Mouse (Mus musculus): ENCODE measurements at regions not wholly inside any gene's neighbourhood (a gene's known extent, or its start where the extent isn't known, plus 50 kb on each side); places are given as distances from the start of the nearest gene placed in this dataset.

GRCm38 (mm10) chr7:70847450-70847993 lies 481.0 kb upstream of the Nr2f2 start:
- H3K4me3 ChIP-seq (ENCODE audit: low read depth, low read length), result no peak overlapping the region
- TF ChIP-seq EP300 (IDR thresholded peaks at IDR 0.05; ENCODE audit: insufficient read depth, low read depth, low read length) (no peak), POLR2A (IDR thresholded peaks at IDR 0.05; ENCODE audit: insufficient read depth, low read length) (no peak), CTCF (IDR thresholded peaks at IDR 0.05; ENCODE audit: low read depth, low read length) (no peak)

GRCm38 (mm10) chr7:70846076-70846475 lies 479.5 kb upstream of the Nr2f2 start:
- Histone ChIP-seq H3K27ac (ENCODE audit: insufficient read depth, low read length) (no peak overlapping the region), H3K27me3 (ENCODE audit: control insufficient read depth, insufficient read depth, low read length, poor library complexity, severe bottlenecking) (no peaks in the 10 kb centered on the region), H3K4me3 (ENCODE audit: low read depth, low read length) (no peak overlapping the region), H3K9ac (ENCODE audit: low read depth, poor library complexity, severe bottlenecking) (no peak overlapping the region), H3K4me1 (ENCODE audit: control insufficient read depth, insufficient read depth, low read length) (no peaks in the 10 kb centered on the region), H3K36me3 (ENCODE audit: control insufficient read depth, insufficient read depth, low read length, poor library complexity, severe bottlenecking) (no peaks in the 10 kb centered on the region), H3K9me3 (replicated peaks; ENCODE audit: control insufficient read depth, insufficient read depth, low read length, poor library complexity, severe bottlenecking) (no peaks in the 10 kb centered on the region)
- TF ChIP-seq POLR2A (IDR thresholded peaks at IDR 0.05; ENCODE audit: insufficient read depth, low read length), result no peak
- TF ChIP-seq CTCF (IDR thresholded peaks at IDR 0.05; ENCODE audit: low read depth, low read length), result no peak
- no peak for TF ChIP-seq EP300 (IDR thresholded peaks at IDR 0.05; ENCODE audit: insufficient read depth, low read depth, low read length)

More at GRCm38 (mm10) chr7:70847450-70847993, 481.0 kb upstream of the Nr2f2 start:
- H3K36me3 ChIP-seq (ENCODE audit: control insufficient read depth, insufficient read depth, low read length, poor library complexity, severe bottlenecking), result no peaks in the 10 kb centered on the region
- H3K27ac ChIP-seq (ENCODE audit: insufficient read depth, low read length), result no peak overlapping the region
- no peaks in the 10 kb centered on the region for H3K27me3 ChIP-seq (ENCODE audit: control insufficient read depth, insufficient read depth, low read length, poor library complexity, severe bottlenecking)
- H3K9ac ChIP-seq (ENCODE audit: low read depth, poor library complexity, severe bottlenecking), result no peak overlapping the region
- no peaks in the 10 kb centered on the region for H3K4me1 ChIP-seq (ENCODE audit: control insufficient read depth, insufficient read depth, low read length)
- no peaks in the 10 kb centered on the region for H3K9me3 ChIP-seq (replicated peaks; ENCODE audit: control insufficient read depth, insufficient read depth, low read length, poor library complexity, severe bottlenecking)

- H3K27ac ChIP-seq (ENCODE audit: insufficient read depth, low read length), result no peak overlapping the region
- H3K9ac ChIP-seq (ENCODE audit: low read depth, poor library complexity, severe bottlenecking), result no peak overlapping the region
- no peaks in the 10 kb centered on the region for H3K36me3 ChIP-seq (ENCODE audit: control insufficient read depth, insufficient read depth, low read length, poor library complexity, severe bottlenecking)
- H3K9me3 ChIP-seq (replicated peaks; ENCODE audit: control insufficient read depth, insufficient read depth, low read length, poor library complexity, severe bottlenecking), result no peaks in the 10 kb centered on the region; the same call in 1 of the 2 replicates
- H3K4me1 ChIP-seq (ENCODE audit: control insufficient read depth, insufficient read depth, low read length), result no peaks in the 10 kb centered on the region
- TF ChIP-seq EP300 (IDR thresholded peaks at IDR 0.05; ENCODE audit: insufficient read depth, low read depth, low read length) (no peak), POLR2A (IDR thresholded peaks at IDR 0.05; ENCODE audit: insufficient read depth, low read length) (no peak), CTCF (IDR thresholded peaks at IDR 0.05; ENCODE audit: low read depth, low read length) (no peak)
- H3K4me3 ChIP-seq (ENCODE audit: low read depth, low read length), result no peak overlapping the region
- no peaks in the 10 kb centered on the region for H3K27me3 ChIP-seq (ENCODE audit: control insufficient read depth, insufficient read depth, low read length, poor library complexity, severe bottlenecking)
Observed at GRCm38 (mm10) chr7:70840142-70840541, 473.6 kb upstream of the Nr2f2 start.

GRCm38 (mm10) chr7:70839190-70839589 lies 472.7 kb upstream of the Nr2f2 start:
- Histone ChIP-seq H3K9me3 (replicated peaks; ENCODE audit: control insufficient read depth, insufficient read depth, low read length, poor library complexity, severe bottlenecking) (no peaks in the 10 kb centered on the region; the same call in 1 of the 2 replicates), H3K36me3 (ENCODE audit: control insufficient read depth, insufficient read depth, low read length, poor library complexity, severe bottlenecking) (no peaks in the 10 kb centered on the region), H3K9ac (ENCODE audit: low read depth, poor library complexity, severe bottlenecking) (no peak overlapping the region), H3K27me3 (ENCODE audit: control insufficient read depth, insufficient read depth, low read length, poor library complexity, severe bottlenecking) (no peaks in the 10 kb centered on the region), H3K4me1 (ENCODE audit: control insufficient read depth, insufficient read depth, low read length) (no peaks in the 10 kb centered on the region), H3K27ac (ENCODE audit: insufficient read depth, low read length) (no peak overlapping the region), H3K4me3 (ENCODE audit: low read depth, low read length) (no peak overlapping the region)
- TF ChIP-seq EP300 (IDR thresholded peaks at IDR 0.05; ENCODE audit: insufficient read depth, low read depth, low read length), result no peak
- no peak for TF ChIP-seq POLR2A (IDR thresholded peaks at IDR 0.05; ENCODE audit: insufficient read depth, low read length)
- no peak for TF ChIP-seq CTCF (IDR thresholded peaks at IDR 0.05; ENCODE audit: low read depth, low read length)

- no peak overlapping the region for H3K9ac ChIP-seq (ENCODE audit: low read depth, poor library complexity, severe bottlenecking)
- H3K4me1 ChIP-seq (ENCODE audit: control insufficient read depth, insufficient read depth, low read length), result no peaks in the 10 kb centered on the region
- no peak overlapping the region for H3K4me3 ChIP-seq (ENCODE audit: low read depth, low read length)
- H3K27ac ChIP-seq (ENCODE audit: insufficient read depth, low read length), result no peak overlapping the region
- H3K27me3 ChIP-seq (ENCODE audit: control insufficient read depth, insufficient read depth, low read length, poor library complexity, severe bottlenecking), result no peaks in the 10 kb centered on the region
- peaks cover 4% of the 10 kb centered on the region for H3K9me3 ChIP-seq (replicated peaks; ENCODE audit: control insufficient read depth, insufficient read depth, low read length, poor library complexity, severe bottlenecking)
- no peaks in the 10 kb centered on the region for H3K36me3 ChIP-seq (ENCODE audit: control insufficient read depth, insufficient read depth, low read length, poor library complexity, severe bottlenecking)
- TF ChIP-seq CTCF (IDR thresholded peaks at IDR 0.05; ENCODE audit: low read depth, low read length), result no peak
- TF ChIP-seq POLR2A (IDR thresholded peaks at IDR 0.05; ENCODE audit: insufficient read depth, low read length), result no peak
- TF ChIP-seq EP300 (IDR thresholded peaks at IDR 0.05; ENCODE audit: insufficient read depth, low read depth, low read length), result no peak
Observed at GRCm38 (mm10) chr7:70834787-70835461, 468.4 kb upstream of the Nr2f2 start.

- Histone ChIP-seq H3K27me3 (ENCODE audit: control insufficient read depth, insufficient read depth, low read length, poor library complexity, severe bottlenecking) (no peaks in the 10 kb centered on the region), H3K4me1 (ENCODE audit: control insufficient read depth, insufficient read depth, low read length) (no peaks in the 10 kb centered on the region), H3K9ac (ENCODE audit: low read depth, poor library complexity, severe bottlenecking) (no peak overlapping the region), H3K9me3 (replicated peaks; ENCODE audit: control insufficient read depth, insufficient read depth, low read length, poor library complexity, severe bottlenecking) (peaks cover 6% of the 10 kb centered on the region; the same call in 1 of the 2 replicates), H3K36me3 (ENCODE audit: control insufficient read depth, insufficient read depth, low read length, poor library complexity, severe bottlenecking) (no peaks in the 10 kb centered on the region), H3K27ac (ENCODE audit: insufficient read depth, low read length) (no peak overlapping the region), H3K4me3 (ENCODE audit: low read depth, low read length) (no peak overlapping the region)
- TF ChIP-seq POLR2A (IDR thresholded peaks at IDR 0.05; ENCODE audit: insufficient read depth, low read length) (no peak), EP300 (IDR thresholded peaks at IDR 0.05; ENCODE audit: insufficient read depth, low read depth, low read length) (no peak), CTCF (IDR thresholded peaks at IDR 0.05; ENCODE audit: low read depth, low read length) (no peak)
Observed at GRCm38 (mm10) chr7:70828486-70829195, 462.1 kb upstream of the Nr2f2 start.

Data from ES-Bruce4 (cell line).